Comparison of ENCODE assay signal across 39 mouse cellular contexts in genomic region chr19:29402621-29403020, GRCm38 (mm10). TPM values are rescaled to one million over a fixed set of nuclear protein-coding genes. Genes with fewer than 3 reads are reported as not detected.
"Had no signal": no experiment of that assay in that cellular context is flagged by ENCODE, and none has a peak within 500 bp of the region (broad histone marks: within the 10 kb centered on the region; RNA-seq: fewer than 3 reads in every experiment).

No protein-coding gene starts in this region.

- H3K27me3 ChIP-seq: limb, embryonic 12.5 days; limb, embryonic 13.5 days; limb, embryonic 15.5 days; liver, embryonic 12.5 days; liver, embryonic 13.5 days; liver, embryonic 15.5 days; lung, embryonic 15.5 days; midbrain, embryonic 12.5 days; midbrain, embryonic 13.5 days; midbrain, embryonic 15.5 days; neural tube, embryonic 12.5 days; neural tube, embryonic 13.5 days had no signal

- H3K9ac ChIP-seq: limb, embryonic 12.5 days; limb, embryonic 13.5 days; limb, embryonic 15.5 days; liver, embryonic 12.5 days; liver, embryonic 13.5 days; liver, embryonic 14.5 days; liver, embryonic 15.5 days; liver, postnatal 0 days; lung, embryonic 14.5 days; lung, embryonic 15.5 days; midbrain, embryonic 12.5 days; midbrain, embryonic 13.5 days; midbrain, embryonic 15.5 days; neural tube, embryonic 12.5 days; neural tube, embryonic 13.5 days had no signal

- H3K4me1 ChIP-seq: liver, embryonic 15.5 days; lung, embryonic 15.5 days; midbrain, embryonic 10.5 days; midbrain, embryonic 12.5 days; midbrain, embryonic 13.5 days; midbrain, embryonic 15.5 days; neural tube, embryonic 12.5 days had no signal

- DNase-seq: left cerebral cortex, postnatal 4 days; liver; liver, embryonic 13.5 days; liver, postnatal 0 days; lung, adult 18-20 months; lung, adult 2 months; lung, embryonic 14.5 days; lung, postnatal 10 days; lung, postnatal 14 days; lung, postnatal 36 days; lung, postnatal 4 days; midbrain, embryonic 14.5 days had no signal

- ATAC-seq: liver, embryonic 12.5 days; liver, postnatal 0 days; lung, postnatal 0 days; midbrain, embryonic 13.5 days; midbrain, embryonic 15.5 days; midbrain, embryonic 16.5 days had no signal

- H3K36me3 ChIP-seq: limb, embryonic 10.5 days; limb, embryonic 12.5 days; limb, embryonic 13.5 days; limb, embryonic 15.5 days; liver, embryonic 12.5 days; liver, embryonic 13.5 days; liver, embryonic 15.5 days; lung, embryonic 15.5 days; midbrain, embryonic 10.5 days; midbrain, embryonic 12.5 days; midbrain, embryonic 13.5 days; midbrain, embryonic 15.5 days; neural tube, embryonic 12.5 days; neural tube, embryonic 13.5 days had no signal

- H3K4me2 ChIP-seq: limb, embryonic 12.5 days; limb, embryonic 13.5 days; limb, embryonic 15.5 days; liver, embryonic 11.5 days; liver, embryonic 12.5 days; liver, embryonic 13.5 days; liver, embryonic 15.5 days; lung, embryonic 14.5 days; lung, embryonic 15.5 days; midbrain, embryonic 12.5 days; midbrain, embryonic 13.5 days; midbrain, embryonic 15.5 days; neural tube, embryonic 12.5 days; neural tube, embryonic 13.5 days had no signal

- H3K4me3 ChIP-seq: left cerebral cortex, adult 2 months; limb, embryonic 10.5 days; limb, embryonic 12.5 days; limb, embryonic 13.5 days; limb, embryonic 15.5 days; liver, embryonic 12.5 days; liver, embryonic 13.5 days; liver, embryonic 15.5 days; lung, embryonic 15.5 days; midbrain, embryonic 10.5 days; midbrain, embryonic 12.5 days; midbrain, embryonic 13.5 days; midbrain, embryonic 15.5 days; myocyte; neural tube, embryonic 12.5 days; neural tube, embryonic 13.5 days had no signal

- H3K27ac ChIP-seq: left cerebral cortex, adult 2 months; limb, embryonic 10.5 days; limb, embryonic 12.5 days; limb, embryonic 13.5 days; limb, embryonic 15.5 days; liver, embryonic 12.5 days; liver, embryonic 13.5 days; liver, embryonic 14.5 days; liver, embryonic 15.5 days; lung, embryonic 15.5 days; macrophage; midbrain, embryonic 10.5 days; midbrain, embryonic 12.5 days; midbrain, embryonic 13.5 days; midbrain, embryonic 15.5 days; neural tube, embryonic 12.5 days; neural tube, embryonic 13.5 days had no signal

- H3K9me3 ChIP-seq: limb, embryonic 10.5 days; limb, embryonic 15.5 days; liver, embryonic 12.5 days; liver, embryonic 13.5 days; liver, embryonic 15.5 days; lung, embryonic 15.5 days had no signal

RNA-seq across cellular contexts. Expression of gene Pdcd1lg2, which starts 8.1 kb away (rescaled TPM):
- total RNA-seq: left cerebral cortex, postnatal 10 days; megakaryocyte progenitor cell, adult 5-6 weeks; megakaryocyte-erythroid progenitor cell, adult 5-6 weeks had no signal
- polyA plus RNA-seq: limb, embryonic 10.5 days; limb, embryonic 11.5 days; limb, embryonic 12.5 days; limb, embryonic 13.5 days; limb, embryonic 14.5 days; limb, embryonic 15.5 days; liver, embryonic 11.5 days; liver, embryonic 15.5 days; liver, postnatal 0 days; lung, embryonic 14.5 days; lung, embryonic 16.5 days; midbrain, embryonic 10.5 days; midbrain, embryonic 12.5 days; midbrain, embryonic 14.5 days; midbrain, embryonic 15.5 days; midbrain, embryonic 16.5 days; myocyte; neural tube, embryonic 11.5 days; neural tube, embryonic 12.5 days; neural tube, embryonic 13.5 days had no signal

RNA-seq across cellular contexts. Expression of gene Cd274, which starts 35.4 kb away (rescaled TPM):
- polyA plus RNA-seq: limb, embryonic 11.5 days had no signal
